Mouse (Mus musculus): ENCODE results near the gene Olfml2a. TPM values are rescaled to one million over a fixed set of nuclear protein-coding genes. Genes with fewer than 3 reads are reported as not detected.

The Olfml2a gene
- polyA plus RNA-seq, 1 experiment: 2.0 TPM

- H3K27ac ChIP-seq (ENCODE audit: insufficient read depth, low read length): no peak overlapping the region
- no peak for TF ChIP-seq POLR2A (IDR thresholded peaks at IDR 0.05; ENCODE audit: extremely low read depth, insufficient read depth, low read length)
- TF ChIP-seq CTCF (IDR thresholded peaks at IDR 0.05; ENCODE audit: extremely low read depth, insufficient read depth, low read length): no peak
- no peak overlapping the region for H3K4me3 ChIP-seq (ENCODE audit: insufficient read depth, low read length)
- no peaks in the 10 kb centered on the region for H3K4me1 ChIP-seq (ENCODE audit: control insufficient read depth, insufficient read depth, low read length)
Observed at GRCm38 (mm10) chr2:38923471-38923870, 8.3 kb upstream of the Olfml2a start.

DNA sequence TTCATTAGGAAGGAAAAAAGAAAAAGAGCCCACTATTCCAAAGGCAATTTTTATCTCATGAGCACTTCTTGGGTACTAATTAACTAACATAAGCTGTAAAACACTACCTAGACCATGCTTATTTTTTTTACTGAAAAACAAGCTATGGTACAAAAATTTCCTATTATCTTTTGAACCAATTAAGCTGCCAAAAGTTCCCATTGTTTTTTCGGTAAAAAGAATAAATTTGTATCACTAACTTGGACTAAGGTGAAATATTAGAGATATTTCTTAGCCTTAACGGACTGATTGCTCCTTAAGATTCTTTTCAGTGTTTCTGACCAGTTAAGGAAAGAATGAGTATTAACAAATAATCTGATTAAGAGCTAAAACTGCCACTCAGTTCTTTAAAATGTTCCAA, 7.9 kb upstream of the Olfml2a start:
- Histone ChIP-seq H3K27ac (ENCODE audit: insufficient read depth, low read length) (no peak overlapping the region), H3K4me3 (ENCODE audit: insufficient read depth, low read length) (no peak overlapping the region), H3K4me1 (ENCODE audit: control insufficient read depth, insufficient read depth, low read length) (no peaks in the 10 kb centered on the region)
- TF ChIP-seq CTCF (IDR thresholded peaks at IDR 0.05; ENCODE audit: extremely low read depth, insufficient read depth, low read length) (no peak), POLR2A (IDR thresholded peaks at IDR 0.05; ENCODE audit: extremely low read depth, insufficient read depth, low read length) (no peak)

GRCm38 (mm10) chr2:38924571-38924970, 7.2 kb upstream of the Olfml2a start:
- TF ChIP-seq CTCF (IDR thresholded peaks at IDR 0.05; ENCODE audit: extremely low read depth, insufficient read depth, low read length) (no peak), POLR2A (IDR thresholded peaks at IDR 0.05; ENCODE audit: extremely low read depth, insufficient read depth, low read length) (no peak)
- Histone ChIP-seq H3K4me3 (ENCODE audit: insufficient read depth, low read length) (peak overlapping the region; percentile 70), H3K4me1 (ENCODE audit: control insufficient read depth, insufficient read depth, low read length) (no peaks in the 10 kb centered on the region), H3K27ac (ENCODE audit: insufficient read depth, low read length) (no peak overlapping the region)

GRCm38 (mm10) chr2:38925171-38926080, 6.4 kb upstream of the Olfml2a start:
- H3K27ac ChIP-seq (ENCODE audit: insufficient read depth, low read length): no peak overlapping the region
- H3K4me3 ChIP-seq (ENCODE audit: insufficient read depth, low read length): peak overlapping the region; percentile 70
- TF ChIP-seq CTCF (IDR thresholded peaks at IDR 0.05; ENCODE audit: extremely low read depth, insufficient read depth, low read length): no peak
- TF ChIP-seq POLR2A (IDR thresholded peaks at IDR 0.05; ENCODE audit: extremely low read depth, insufficient read depth, low read length): no peak
- no peaks in the 10 kb centered on the region for H3K4me1 ChIP-seq (ENCODE audit: control insufficient read depth, insufficient read depth, low read length)

GRCm38 (mm10) chr2:38926145-38926891, 5.5 kb upstream of the Olfml2a start:
- peak overlapping the region; percentile 70 for H3K4me3 ChIP-seq (ENCODE audit: insufficient read depth, low read length)
- no peak overlapping the region for H3K27ac ChIP-seq (ENCODE audit: insufficient read depth, low read length)
- H3K4me1 ChIP-seq (ENCODE audit: control insufficient read depth, insufficient read depth, low read length): no peaks in the 10 kb centered on the region
- no peak for TF ChIP-seq POLR2A (IDR thresholded peaks at IDR 0.05; ENCODE audit: extremely low read depth, insufficient read depth, low read length)
- no peak for TF ChIP-seq CTCF (IDR thresholded peaks at IDR 0.05; ENCODE audit: extremely low read depth, insufficient read depth, low read length)

- Histone ChIP-seq H3K4me1 (ENCODE audit: control insufficient read depth, insufficient read depth, low read length) (no peaks in the 10 kb centered on the region), H3K4me3 (ENCODE audit: insufficient read depth, low read length) (peak within 1 kb of the TSS; percentile 70), H3K27ac (ENCODE audit: insufficient read depth, low read length) (no peak within 1 kb of the TSS)
- peak; percentile 61 for TF ChIP-seq CTCF (IDR thresholded peaks at IDR 0.05; ENCODE audit: extremely low read depth, insufficient read depth, low read length)
- TF ChIP-seq POLR2A (IDR thresholded peaks at IDR 0.05; ENCODE audit: extremely low read depth, insufficient read depth, low read length): no peak
Observed at GRCm38 (mm10) chr2:38927115-38927979, 4.4 kb upstream of the Olfml2a start, which contains the start of gene Nr6a1. Gene Nr6a1 (minus strand): TSS chr2:38927688.

- no peak overlapping the region for H3K4me3 ChIP-seq (ENCODE audit: insufficient read depth, low read length)
- no peaks in the 10 kb centered on the region for H3K4me1 ChIP-seq (ENCODE audit: control insufficient read depth, insufficient read depth, low read length)
- no peak overlapping the region for H3K27ac ChIP-seq (ENCODE audit: insufficient read depth, low read length)
- TF ChIP-seq POLR2A (IDR thresholded peaks at IDR 0.05; ENCODE audit: extremely low read depth, insufficient read depth, low read length) (no peak), CTCF (IDR thresholded peaks at IDR 0.05; ENCODE audit: extremely low read depth, insufficient read depth, low read length) (no peak)
Observed at GRCm38 (mm10) chr2:38930269-38930668, 1.5 kb upstream of the Olfml2a start.

DNA sequence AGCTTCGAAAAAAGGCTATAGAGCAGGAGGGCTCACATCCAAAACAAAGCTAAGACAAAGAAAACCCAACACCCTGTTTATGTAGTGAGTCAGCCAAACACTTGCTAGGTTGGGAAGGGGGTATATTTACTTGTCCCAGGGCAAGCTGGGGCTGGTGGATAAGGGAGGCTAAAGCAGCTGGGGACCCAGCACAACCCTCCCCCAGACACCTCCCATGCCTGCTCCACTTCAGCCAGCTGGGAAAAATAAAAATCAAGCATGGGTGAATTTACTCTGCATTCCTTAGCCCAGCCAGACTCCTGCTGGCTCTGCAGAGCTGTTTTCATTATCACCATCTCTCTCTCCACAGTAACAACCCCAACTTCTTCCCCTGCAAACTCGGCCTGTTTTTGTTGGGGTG, 2.2 kb downstream of the Olfml2a start:
- H3K4me1 ChIP-seq (ENCODE audit: control insufficient read depth, insufficient read depth, low read length): no peaks in the 10 kb centered on the region
- H3K27ac ChIP-seq (ENCODE audit: insufficient read depth, low read length): no peak overlapping the region
- no peak for TF ChIP-seq POLR2A (IDR thresholded peaks at IDR 0.05; ENCODE audit: extremely low read depth, insufficient read depth, low read length)
- no peak overlapping the region for H3K4me3 ChIP-seq (ENCODE audit: insufficient read depth, low read length)

DNA sequence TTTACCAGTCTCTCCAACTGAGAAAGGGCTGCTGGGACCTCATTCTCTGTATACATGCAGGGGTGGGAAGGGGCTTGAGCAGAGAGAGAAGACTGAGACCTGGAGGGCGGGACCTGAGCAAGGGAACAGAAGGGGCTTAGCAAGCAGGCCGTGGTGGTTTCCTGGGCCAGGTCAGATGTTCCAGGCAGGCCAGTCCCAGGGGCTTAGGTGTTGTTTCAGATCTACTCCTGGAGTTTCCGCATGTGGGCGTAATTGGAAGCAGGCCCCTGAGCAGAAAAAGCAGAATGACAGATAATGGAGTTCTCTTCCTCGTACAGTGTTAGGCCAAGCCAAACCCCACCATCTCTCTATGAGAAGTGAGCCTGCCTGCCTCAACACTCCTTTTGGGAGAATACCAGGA, 3.2 kb downstream of the Olfml2a start:
- TF ChIP-seq CTCF (IDR thresholded peaks at IDR 0.05; ENCODE audit: extremely low read depth, insufficient read depth, low read length) (no peak), POLR2A (IDR thresholded peaks at IDR 0.05; ENCODE audit: extremely low read depth, insufficient read depth, low read length) (no peak)
- H3K4me3 ChIP-seq (ENCODE audit: insufficient read depth, low read length): no peak overlapping the region
- no peak overlapping the region for H3K27ac ChIP-seq (ENCODE audit: insufficient read depth, low read length)
- no peaks in the 10 kb centered on the region for H3K4me1 ChIP-seq (ENCODE audit: control insufficient read depth, insufficient read depth, low read length)

All from cortical plate, adult 2 months (tissue).